Mouse (Mus musculus): ENCODE data around the gene Ace.

DNA sequence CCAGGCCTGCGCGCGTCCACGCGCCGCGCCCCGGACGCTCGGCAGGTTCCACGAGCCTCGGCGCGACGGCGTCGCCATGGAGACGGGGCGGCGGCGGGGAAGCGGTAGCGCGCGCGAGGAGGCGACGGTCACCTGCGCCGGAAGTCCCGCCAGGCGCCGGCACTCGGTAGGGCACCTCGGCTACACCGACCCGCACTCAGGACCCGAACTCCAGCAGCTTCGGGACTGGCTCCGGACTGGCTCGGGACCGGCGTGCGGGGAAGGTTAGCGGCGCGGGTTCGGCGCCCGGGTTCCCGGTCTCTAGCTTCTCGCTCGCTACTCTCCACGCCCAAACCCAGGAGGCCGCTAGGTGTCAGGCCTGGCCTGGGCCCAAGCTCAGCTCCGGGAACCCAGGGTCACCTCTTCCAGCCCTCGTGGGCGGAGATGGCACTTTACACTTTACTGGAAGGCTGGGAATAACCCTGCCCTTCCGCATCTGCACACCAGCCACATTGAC lies 23.6 kb upstream of the Ace start:
- TF ChIP-seq POLR2A (IDR thresholded peaks at IDR 0.05; ENCODE audit: low read depth, low read length), result no peak
- TF ChIP-seq CTCF (IDR thresholded peaks at IDR 0.05; ENCODE audit: borderline replicate concordance, insufficient read depth, low read length), result no peak

Measured in embryonic fibroblast, embryonic 13.5 days (primary cell).